Mouse (Mus musculus): ENCODE measurements around the gene Zfp277.

The Zfp277 gene

DNA sequence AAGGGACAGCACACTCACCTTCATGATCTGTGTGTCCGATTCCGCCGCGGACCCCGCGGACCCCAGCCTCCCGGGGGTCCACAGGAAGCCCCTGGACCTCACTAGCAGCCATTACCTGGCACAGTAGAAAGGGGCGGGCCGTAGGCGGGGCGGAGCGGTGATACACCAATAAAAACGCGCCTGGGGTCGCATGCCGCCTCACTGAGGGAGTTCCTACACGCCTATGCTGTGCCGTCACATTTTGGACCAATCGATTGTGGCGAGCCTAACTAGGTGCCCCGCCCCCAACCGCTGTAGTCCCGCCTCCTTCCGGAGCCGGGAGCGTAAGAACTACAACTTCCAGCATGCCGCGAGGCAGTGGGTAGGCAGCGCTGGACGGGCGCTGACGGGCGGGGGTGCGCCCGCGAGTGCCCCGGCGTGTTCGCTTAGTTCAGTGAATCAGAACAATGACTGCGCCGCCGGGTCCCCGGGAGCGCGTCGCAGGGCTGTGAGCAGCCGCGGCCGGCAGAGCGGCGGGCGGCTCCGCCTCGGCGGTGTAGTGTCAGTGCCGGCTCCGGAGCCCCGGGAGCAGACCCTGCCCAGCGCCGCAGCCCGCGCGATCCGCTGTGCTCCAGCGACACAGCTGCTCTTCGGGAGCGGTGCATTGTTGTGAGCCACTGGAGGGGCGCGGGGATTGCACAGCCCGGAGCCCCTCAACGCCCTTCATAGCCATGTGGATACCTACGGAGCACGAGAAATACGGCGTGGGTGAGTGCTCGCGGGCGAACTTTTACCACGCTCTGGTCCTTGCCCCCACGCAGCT lies at the start of gene Zfp277, which contains the start of gene Dock4:
Gene Zfp277 (minus strand): TSS at position 255 of the 802 bp plus-strand sequence.
Gene Dock4 (plus strand): TSS at position 305 of the 802 bp plus-strand sequence.
- WGBS = under 1% methylated on average over 69 of the region's 80 CpGs

GRCm38 (mm10) chr12:40486047-40486837 lies 40.5 kb upstream of the Zfp277 start:
- 66% methylated on average over 12 of the region's 12 CpGs for WGBS

GRCm38 (mm10) chr12:40485210-40485609 lies 39.5 kb upstream of the Zfp277 start:
- 88% methylated on average over 1 of the region's 1 CpGs for WGBS

DNA sequence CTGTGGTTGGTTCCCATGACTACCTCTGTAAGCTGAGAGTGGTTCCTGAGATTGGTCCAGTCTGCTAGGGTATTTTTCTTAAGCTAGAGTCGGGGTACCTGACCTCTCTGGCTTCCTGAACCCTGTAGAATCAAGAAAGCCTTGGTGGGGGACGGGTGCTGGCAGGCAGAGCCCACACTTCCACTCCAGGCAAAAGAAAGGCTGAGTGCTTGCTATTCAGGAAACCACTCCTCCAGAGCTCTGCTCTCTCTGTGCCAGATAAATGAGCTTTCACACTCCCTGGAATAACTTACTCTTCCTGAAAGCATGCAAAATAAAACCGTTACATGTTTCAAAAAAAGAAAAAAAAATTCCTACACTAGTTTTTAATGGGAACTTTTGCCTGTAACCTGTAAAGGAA lies 38.5 kb upstream of the Zfp277 start:
- WGBS = 5% methylated on average over 3 of the region's 3 CpGs

DNA sequence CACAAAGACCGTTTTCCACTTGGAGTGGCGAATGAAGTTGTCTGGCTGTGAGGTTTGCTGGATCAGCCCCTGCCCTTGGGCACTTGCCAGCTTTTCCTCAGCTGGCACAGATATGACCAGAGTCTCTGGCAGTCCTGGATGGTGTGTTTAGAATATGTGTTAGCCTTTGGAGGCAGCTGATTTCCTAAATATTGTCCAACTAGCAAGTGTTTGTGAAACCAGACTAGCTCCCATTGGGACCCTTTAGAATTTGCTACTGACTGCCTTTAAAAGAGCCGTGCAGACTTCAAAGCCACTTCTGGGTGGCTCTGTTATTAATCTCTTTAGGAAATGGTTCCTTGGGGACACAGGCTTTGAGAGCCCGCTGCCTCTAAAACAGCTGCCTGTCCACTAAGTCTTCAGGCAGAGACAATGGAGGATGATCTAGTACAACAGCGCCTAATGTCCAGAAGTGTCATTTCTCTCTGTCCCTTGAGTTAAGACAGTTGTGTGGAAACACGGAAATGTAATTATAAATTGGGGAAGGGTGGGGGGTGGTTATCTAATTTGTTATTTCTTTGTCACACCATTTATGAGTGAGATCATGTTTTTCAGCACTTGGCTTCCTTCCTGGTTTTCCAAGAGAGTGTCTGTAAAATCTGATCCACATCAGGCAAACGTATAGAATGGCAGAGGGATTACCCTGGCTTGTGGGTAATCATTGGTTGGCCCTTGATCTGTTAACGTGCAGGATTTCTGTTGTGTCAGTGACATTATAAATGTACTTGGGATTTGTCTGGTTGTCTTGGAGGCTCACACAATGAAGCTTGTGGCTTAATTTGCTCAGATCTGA lies 32.1 kb upstream of the Zfp277 start:
- WGBS = 44% methylated on average over 8 of the region's 8 CpGs

GRCm38 (mm10) chr12:40473709-40474108 lies 28.0 kb upstream of the Zfp277 start:
- WGBS = 51% methylated on average over 2 of the region's 2 CpGs

GRCm38 (mm10) chr12:40471649-40472399 lies 26.1 kb upstream of the Zfp277 start:
- 52% methylated on average over 11 of the region's 11 CpGs for WGBS

DNA sequence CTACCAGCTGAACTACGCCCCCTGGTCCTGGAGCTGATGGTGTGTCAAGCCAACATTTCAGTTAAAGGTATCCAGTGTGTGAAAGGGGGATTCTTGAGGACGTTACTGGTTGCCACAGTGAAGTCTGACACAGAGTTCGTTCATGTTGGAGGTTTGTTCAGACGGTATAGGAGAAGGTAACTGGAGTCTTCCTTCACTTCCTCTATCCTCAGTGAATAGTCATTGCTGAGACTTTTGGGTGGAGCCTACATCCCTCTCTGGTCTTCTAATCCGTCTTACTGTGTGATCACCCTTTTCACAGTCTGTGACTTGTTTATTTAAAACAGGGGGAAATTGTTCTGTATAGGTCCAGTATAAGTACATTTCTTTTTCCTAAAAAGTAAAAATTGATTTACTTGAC lies 23.3 kb upstream of the Zfp277 start:
- 72% methylated on average over 5 of the region's 5 CpGs for WGBS

DNA sequence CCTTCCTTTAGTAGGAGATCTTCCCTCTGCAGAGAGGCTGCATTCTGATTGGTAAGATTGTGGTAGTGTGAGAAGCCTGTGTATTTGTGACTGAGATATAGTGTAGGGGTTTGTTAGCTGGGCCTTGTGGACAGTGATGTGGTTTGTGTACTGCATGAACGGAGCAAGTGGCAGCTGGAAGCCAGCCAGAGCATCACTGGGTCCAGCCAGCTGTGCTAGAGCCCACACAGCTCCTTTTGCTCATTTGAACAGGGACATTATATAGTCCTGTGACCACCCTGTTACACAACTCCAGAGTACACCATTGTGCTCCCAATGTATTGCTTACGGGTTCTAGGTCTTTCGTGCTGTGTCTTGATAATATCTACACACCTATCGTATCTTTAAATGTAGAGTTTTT lies 22.5 kb upstream of the Zfp277 start:
- WGBS = 71% methylated on average over 4 of the region's 4 CpGs

DNA sequence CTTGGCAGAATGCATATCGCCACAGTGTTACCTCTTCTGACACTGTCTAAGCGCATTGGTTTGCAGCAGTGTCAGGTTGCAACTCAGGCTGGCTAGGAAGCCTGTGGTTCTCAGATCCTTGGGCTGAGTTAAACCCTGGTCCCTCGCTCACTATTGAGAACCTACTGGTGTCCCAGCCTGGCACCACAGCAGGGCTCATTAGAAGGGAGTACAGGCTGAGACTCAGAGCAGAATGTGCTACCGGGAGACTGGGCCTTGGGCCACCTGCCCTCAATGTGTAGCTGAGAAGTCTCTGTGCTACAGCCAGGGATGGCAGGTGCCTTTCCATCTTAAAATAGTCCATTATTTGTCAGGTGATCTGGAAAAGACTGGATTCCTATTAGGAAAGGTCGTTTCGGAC lies 18.6 kb upstream of the Zfp277 start:
- 64% methylated on average over 6 of the region's 6 CpGs for WGBS

DNA sequence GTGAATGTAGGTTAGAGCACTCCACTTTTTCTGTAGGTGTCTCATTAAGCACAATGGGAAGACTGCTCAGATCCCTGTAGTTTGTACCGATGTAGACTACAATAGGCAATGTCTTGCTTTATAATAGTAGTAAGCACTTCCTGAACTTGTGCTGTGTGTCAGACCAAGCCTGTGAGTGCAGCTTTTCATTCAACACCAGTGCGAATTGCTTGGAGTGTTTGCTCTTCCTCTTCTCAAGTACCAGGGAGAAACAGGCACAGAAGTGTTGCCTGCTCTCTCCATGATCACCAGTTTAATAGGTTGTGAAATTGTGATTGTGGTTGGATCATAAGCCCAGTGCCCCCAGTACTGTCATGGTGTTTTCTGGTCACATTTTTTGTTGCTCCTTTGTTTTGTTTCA lies 18.1 kb upstream of the Zfp277 start:
- WGBS = 51% methylated on average over 2 of the region's 2 CpGs

GRCm38 (mm10) chr12:40462693-40463235 lies 17.1 kb upstream of the Zfp277 start:
- 37% methylated on average over 7 of the region's 7 CpGs for WGBS

DNA sequence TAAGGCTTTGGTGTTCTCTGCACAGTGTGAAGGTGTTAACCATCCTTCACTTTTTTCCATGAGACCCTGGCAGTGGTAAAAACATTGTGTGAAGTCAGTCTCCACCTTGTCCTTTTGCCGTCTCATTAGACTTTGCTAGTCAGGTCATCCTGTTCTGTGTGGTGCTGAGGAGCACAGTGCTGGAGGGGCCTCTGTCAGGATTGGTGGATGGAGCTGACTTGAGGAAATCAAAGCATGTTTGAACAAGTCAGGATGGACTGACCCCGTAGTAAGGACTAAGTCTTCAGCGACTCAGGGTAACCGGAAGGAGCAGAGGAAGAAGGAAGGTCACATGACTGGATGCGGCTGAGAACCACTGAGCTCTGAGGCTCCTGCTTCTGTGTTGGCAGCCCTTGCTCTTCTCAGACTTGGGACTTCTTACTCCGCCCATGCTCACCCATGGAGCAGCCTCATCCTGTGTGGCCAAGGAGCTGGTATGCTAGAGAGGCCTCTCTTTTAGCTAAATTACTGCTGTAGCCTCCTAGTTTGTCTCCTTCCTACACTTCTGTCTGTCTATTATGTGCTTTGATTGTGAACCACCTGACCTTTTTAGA lies 14.1 kb upstream of the Zfp277 start:
- 76% methylated on average over 6 of the region's 6 CpGs for WGBS

DNA sequence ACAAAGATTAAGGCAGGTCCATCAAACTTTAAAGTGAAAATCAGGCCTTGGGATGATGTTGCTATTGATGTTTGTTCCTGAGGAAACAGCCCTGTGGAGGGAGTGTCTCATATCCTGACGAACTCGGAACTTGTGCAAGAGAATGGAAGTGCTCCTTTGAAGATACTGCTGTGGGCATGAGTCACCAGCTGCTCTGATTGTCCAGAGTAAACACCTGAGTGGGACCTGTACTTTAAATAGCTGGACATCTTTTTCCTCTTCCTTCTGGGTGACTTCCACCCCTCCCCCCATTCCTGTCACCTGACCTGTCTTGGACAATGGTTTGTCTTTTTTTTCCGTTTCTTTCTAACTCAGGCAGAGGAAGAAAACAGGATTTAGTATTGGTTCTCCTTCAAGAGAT lies 13.3 kb upstream of the Zfp277 start:
- 60% methylated on average over 3 of the region's 3 CpGs for whole genome bisulfite sequencing

GRCm38 (mm10) chr12:40456517-40456916 lies 10.8 kb upstream of the Zfp277 start:
- WGBS = 80% methylated on average over 2 of the region's 2 CpGs

- 82% methylated on average over 9 of the region's 9 CpGs for WGBS
Observed at GRCm38 (mm10) chr12:40449119-40449795, 3.6 kb upstream of the Zfp277 start.

DNA sequence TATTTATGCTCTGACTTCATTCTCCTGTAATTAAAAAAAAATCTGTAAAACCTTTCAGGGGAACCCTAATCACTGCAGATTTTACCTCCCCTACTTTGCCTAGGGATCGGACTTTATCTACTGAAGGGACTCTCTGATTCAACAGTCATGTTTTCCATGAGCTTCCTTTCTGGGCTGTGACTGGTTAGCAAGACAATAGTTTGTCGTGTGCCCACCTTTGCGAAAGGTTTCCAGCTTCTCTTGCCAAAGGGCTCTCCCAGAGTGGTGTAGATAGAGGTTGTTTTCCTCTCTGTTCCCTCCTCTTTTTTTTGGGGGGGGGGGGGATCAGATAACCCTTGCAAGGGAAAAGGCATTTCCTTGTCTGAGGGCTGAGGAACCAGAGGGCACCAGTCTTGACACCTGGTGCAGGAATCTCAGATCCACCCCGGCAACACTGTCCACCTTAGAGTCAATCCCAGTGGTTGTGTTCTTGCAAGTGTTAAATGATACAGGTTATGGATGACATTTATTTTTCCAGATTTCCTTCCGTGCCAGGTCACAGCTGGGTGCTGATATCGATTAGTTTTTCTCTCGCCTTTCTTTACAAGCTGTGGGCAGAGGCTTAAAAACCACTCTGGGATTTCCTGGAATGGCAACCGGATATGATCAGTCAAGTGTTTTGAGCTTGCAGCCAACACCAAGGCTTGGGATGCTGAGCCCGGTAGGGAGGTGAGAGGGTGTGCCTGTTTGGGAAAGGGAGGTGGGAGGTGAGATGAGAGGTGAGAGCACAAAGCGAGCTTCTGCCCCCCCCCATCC lies 2.1 kb upstream of the Zfp277 start:
- 22% methylated on average over 10 of the region's 10 CpGs for WGBS

GRCm38 (mm10) chr12:40446450-40447381 lies 1.0 kb upstream of the Zfp277 start:
- WGBS = under 1% methylated on average over 44 of the region's 44 CpGs
